Mouse (Mus musculus) c-Kit-positive CD71-positive TER-119-positive erythroid progenitor cells, embryonic 14.5 days (primary cell): ENCODE measurements around the gene Ctu1.
"Not testable (repeated sequence)": the region's sequence is repeated elsewhere in the genome, so short reads cannot be mapped to it uniquely, and the experiment has no call there.

Source experiments
- DNase-seq: peaks from one replicate; pipeline ENCODE4 v3.0.0-alpha.2; 2013; ENCODE audit warnings: low spot score

Ctu1 gene

DNA sequence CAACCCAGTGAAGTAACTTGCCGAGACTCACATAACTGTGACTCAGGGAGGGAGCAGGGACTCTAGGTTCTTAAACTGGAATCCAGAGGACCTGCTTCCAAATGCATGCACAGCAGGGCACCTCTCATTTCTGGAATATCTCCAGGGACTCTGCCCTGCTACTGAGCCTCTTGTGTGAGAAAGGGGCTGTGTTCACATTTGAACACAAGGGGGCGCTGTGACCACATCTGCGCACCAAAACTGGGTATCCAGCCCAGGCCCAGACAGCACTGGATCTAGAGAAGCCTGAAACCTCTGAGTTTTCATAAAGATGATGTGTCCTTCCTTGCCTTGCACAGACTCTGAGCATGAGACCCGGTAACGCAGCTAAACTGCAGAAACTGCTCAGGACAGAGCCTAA, 9.1 kb downstream of the Ctu1 start:
- peak; percentile 40 for DNase-seq

- not testable (repeated sequence) for DNase-seq
These were observed 10.7 kb downstream of the Ctu1 start for GRCm38 (mm10) chr7:43682511-43682910.

DNA sequence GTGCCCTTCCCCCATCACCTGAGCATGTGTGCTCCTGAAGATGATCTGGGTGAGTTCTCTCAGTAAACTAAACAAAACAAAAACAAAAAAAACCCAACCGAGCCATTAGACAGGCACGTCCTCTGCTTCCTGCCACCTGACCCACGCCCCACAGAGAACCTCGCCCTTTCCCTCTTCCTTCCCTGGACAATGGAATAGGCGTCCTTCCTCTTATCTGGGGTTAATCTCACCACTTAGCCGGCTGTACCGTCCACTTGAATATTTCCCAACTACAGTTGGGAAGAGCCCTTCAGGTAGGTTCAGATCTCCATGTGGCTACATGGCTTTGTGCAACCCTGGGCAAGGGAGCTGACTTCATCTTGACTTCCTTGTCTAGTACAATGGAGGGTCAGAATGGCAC, 13.3 kb downstream of the Ctu1 start:
- no peak for DNase-seq

DNA sequence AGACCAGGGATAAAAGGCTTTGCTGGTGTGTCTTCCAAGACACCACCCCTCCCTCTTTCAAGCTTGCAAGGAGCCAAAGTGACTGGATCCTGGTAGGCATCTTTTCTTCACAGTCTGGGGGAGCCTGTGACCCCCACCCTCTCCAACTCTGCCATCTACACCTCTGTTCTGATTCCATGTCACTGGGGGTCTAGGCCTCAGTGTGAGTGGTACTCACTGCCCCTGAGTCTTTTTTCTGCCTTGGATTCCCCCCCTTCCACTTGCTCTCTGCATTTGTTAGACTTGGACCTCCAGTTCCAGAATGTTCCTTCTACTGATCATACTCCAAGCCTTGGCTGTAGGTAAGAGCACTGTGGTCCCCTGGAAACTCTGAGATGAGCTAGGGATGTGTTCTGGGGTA, 18.3 kb downstream of the Ctu1 start, which contains the start of gene Klk14:
Gene Klk14, plus strand, starts transcription at position 301 of the 400 bp plus-strand sequence.
- no peak for DNase-seq

DNA sequence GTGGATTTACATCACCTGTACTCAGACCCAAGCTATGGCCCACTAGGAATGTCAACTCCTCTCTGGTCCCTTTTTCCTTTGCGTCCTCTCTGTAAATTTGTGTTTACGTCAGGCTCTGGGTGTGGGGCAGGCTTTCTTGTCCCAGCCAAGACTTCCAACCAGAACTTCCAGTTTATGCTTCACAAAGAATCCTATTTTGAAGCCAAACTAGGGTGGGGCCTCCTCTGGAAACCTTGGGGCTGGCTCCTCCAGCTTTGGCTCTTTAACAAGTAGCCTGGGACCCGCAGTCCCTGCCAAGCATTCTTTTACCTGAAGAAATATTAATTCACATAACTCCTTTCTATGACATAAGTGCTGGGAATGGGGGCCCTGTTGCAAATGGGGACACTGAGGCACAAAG, 38.2 kb downstream of the Ctu1 start:
- no peak for DNase-seq

GRCm38 (mm10) chr7:43712267-43712666, 40.5 kb downstream of the Ctu1 start, which contains the start of gene Klk13:
TSS of gene Klk13 (plus strand) at chr7:43712567.
- DNase-seq = no peak

GRCm38 (mm10) chr7:43712917-43713316, 41.1 kb downstream of the Ctu1 start:
- no peak for DNase-seq

DNA sequence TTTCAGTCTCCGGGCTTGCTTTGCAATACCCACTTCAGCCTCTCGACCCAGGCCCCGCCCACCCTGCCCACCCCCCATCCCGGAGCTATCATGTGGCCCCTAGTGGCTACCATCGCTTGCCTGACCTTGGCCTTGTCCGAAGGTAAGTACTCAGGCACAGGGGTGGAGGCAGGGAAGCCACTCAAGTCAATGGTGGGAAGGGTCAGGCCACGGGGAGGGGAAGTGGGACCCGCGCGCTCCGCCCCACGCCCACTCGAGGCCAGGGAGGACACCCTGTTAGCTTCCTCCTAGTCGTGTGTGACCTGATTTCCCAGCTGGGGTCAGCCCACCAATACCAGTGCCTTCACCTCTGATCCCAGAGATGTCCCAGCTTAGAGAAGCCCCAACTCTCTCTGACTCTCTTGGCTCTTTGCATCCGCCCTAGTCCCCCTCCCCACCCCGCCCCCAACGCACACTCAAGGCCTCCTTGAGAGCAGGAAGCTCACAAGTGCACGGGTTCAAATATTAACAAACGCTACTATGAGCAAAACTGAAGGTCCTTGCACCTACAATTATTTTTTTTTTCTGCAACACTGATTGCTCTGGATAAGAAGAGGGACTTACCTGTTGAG, 42.0 kb downstream of the Ctu1 start:
- no peak for DNase-seq
